Mouse (Mus musculus) mammary gland, adult 2 months (tissue): ENCODE data around the gene Gm20481. TPM values are rescaled to one million over a fixed set of nuclear protein-coding genes. Genes with fewer than 3 reads are reported as not detected.

Experiments used
- polyA plus RNA-seq: library from polyadenylated mRNA; depleted of rRNA; stranded (reverse); fragments of >200 nt; gene quantifications from 2 replicates; pipeline ENCODE4 v1.2.3, GENCODE M21; 2012; ENCODE audit warnings: low replicate concordance; rRNA removed

Gm20481 gene
- polyA plus RNA-seq: 0.30 TPM in 1 of 2 replicates, not detected in the other

DNA sequence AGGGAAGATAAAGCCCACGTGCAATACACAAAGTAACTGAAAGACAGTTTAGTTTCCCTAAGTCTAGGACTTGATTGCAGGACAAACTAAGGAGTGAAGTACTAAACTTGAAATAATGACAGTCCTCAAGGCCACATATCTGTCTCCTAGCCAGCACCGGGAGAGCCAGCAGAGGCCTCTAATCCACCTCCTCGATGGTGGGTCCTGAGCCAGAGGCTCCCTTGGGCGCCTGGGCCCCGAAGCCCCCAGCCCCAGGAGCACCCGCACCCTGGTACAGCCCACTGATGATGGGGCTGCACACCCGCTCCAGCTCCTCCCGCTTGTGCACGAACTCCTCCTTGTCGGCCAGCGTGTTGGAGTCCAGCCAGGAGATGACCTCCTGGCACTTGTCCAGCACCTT is at the start of gene Gm20481:
Gene Gm20481 (plus strand): TSS at position 91 of the 400 bp plus-strand sequence.

DNA sequence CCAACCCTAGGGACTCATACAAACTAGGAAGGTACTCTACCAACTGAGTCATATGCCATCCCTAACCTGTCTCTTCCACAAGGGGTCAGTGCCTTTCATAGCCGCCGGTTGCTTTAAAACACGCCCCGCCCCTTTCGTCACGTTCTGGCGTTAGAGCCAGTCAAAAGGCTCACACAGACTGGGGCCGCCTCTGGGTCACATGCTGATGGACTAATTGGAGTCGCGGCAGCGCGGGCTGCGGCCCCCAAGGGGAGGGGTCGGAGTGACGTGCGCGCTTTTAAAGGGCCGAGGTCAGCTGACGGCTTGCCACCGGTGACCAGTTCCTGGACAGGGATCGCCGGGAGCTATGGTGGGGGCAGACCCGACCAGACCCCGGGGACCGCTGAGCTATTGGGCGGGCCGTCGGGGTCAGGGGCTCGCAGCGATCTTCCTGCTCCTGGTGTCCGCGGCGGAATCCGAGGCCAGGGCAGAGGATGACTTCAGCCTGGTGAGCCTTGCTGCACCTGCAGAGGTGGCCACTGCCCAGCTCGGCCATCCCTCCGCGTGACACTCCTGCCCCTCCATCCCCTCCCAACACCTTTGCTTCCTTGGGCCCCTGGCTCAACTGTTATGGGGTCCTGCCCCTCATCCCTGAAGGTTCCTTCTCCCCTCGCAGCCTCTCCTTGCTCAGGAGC is 38.5 kb upstream of the Gm20481 start, which contains the start of gene Neu1:
Gene Neu1 (plus strand): TSS at position 193 of the 674 bp plus-strand sequence.

DNA sequence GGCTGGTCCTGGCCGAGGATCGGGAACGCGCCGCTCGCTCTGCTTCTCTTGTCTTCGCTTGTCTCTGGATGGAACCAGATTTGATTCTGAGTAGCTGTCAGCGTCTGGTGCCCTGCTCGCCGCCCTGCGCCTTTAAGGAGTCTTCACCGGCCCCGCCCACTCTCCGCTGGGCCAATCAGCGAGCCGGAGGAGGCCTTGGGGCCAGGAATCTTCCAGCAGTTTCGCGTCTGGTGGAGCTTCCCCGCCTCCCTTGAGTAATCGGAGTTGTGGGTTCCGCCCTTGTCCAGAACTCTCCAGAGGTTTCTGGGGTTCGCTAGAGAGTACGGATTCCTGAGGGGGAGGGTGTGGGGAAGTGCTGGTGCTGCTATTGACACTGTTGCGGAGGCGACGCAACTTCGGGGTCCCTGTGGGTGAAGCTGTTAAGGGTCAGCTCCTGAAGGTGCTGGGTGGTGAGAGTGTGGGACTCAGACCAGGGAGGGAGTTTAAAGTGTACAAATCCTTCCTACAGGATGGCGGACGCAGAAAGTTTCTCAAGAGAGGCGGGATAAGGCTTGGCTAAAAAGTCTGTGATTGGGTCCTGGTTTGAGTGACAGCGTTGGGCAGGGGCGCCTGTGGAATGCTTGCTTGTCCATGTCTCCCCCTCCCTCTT is 10.5 kb upstream of the Gm20481 start, which contains the start of gene Hspa1b:
Gene Hspa1b (minus strand): TSS at position 109 of the 649 bp plus-strand sequence.

DNA sequence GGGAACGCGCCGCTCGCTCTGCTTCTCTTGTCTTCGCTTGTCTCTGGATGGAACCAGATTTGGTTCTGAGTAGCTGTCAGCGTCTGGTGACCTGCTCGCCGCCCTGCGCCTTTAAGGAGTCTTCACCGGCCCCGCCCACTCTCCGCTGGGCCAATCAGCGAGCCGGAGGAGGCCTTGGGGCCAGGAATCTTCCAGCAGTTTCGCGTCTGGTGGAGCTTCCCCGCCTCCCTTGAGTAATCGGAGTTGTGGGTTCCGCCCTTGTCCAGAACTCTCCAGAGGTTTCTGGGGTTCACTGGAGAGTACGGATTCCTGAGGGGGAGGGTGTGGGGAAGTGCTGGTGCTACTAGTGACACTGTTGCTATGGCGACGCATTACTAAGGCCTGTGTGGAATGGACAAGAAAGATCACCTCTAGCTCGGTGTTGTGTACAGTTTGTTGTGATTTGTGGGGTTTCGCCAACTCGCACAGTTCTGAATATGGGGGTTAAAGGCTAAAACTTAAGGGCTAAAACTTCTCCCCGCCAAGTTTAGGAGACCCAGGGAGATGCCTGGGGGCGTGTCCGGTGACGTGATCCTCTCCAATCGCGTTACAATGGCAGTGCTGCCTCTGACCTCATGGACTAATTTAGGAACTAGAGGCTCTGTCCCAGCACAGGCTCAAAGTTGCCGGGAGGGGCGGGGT is 2.5 kb downstream of the Gm20481 start, which contains the start of the genes Hspa1a and Hspa1l:
Gene Hspa1a (minus strand): TSS at position 88 of the 681 bp plus-strand sequence.
Gene Hspa1l (plus strand): TSS at position 635 of the 681 bp plus-strand sequence.

DNA sequence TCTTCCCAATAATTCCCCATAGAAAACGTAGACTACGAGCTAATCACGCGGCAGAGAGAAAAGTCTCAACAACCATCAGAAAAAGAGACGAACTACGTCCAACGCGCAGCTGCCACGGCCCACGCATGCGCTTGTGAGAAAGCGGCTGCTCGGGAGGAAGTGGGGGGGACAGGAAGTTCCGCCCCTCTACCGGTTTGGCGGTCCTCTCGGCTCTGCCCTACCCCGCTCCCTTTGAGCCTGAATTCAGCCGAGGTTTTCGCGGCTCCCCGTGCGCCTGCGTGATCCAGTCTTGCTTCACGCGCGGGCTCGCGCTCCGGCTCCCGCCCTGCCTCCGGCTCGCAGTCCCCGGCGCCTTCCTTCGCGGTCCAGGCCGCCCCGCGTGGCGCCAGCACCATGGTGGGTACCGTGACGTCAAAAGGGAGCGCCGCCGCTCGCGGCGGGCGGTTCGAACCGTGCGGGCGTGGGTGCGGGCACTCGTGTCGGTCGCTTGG is 12.0 kb downstream of the Gm20481 start, which contains the start of gene Lsm2:
Gene Lsm2 (plus strand): TSS at position 173 of the 491 bp plus-strand sequence.

DNA sequence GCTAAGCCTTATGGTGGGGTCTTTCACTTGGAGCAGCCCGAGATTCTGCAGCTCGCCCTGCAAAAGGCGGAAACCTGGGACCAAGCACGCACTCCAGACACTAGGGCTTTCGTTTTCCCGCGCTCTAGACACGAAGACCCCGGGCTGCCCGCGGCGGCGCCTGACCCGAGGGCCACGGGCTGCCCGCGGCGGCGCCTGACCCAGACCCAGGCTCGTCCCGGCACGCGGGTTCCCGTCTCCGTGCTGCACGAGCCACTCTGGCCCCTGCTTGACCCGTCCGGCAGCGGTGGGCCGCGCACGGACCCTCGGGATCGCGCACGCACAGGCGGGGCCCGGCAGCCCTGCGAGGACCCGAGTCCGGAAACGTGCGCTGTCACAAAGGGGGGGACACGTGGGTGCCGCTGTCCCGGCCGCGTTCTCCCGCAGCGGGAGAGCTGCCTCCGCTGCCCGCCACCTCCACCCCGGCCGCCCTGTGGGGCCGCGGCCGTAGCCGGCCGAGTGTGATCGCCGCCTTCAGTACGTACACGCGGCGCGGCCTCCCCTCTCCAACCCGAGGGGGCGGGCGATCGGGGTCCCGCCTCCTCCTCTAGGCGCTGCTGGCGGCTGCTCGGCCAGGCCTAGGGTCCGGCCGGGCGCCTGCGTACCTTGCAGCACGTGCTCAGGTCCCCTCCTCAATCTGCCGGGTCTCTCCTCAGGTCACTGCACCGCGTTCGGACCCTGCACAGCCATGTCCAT is 31.2 kb downstream of the Gm20481 start, which contains the start of gene Vars:
Gene Vars (plus strand): TSS at position 271 of the 735 bp plus-strand sequence.

DNA sequence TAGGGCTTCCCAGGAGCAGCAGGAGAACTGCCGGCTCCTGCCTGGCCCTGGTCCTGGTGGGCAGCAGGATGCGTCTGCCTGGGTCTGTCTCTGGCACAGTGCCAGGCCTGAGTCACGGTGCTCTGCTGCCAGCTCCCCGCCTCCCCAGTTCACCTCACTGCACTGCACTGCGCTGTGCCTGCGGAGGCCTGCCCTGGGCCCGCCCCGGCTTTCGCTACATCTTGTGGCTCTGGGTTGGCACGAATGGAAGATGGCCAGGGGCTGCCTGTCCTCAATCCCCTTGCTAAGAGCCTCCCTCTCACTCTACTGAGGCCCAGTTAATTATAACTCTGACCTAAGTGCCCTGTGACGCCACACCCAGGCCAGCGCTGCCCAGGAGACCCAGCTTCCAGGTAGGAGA is 46.7 kb downstream of the Gm20481 start, which contains the start of gene Vwa7:
Gene Vwa7 (plus strand): TSS at position 204 of the 400 bp plus-strand sequence.

Other genes starting within 250 kb of the Gm20481 start
- gene C4b, start 226.0 kb upstream of the Gm20481 start, polyA plus RNA-seq: 184 and 192 TPM in 2 replicates
- 0.11 and 0.60 TPM in 2 replicates for gene Cyp21a1, start 165.4 kb upstream of the Gm20481 start, polyA plus RNA-seq
- 48.6 and 50.3 TPM in 2 replicates for gene Stk19, start 133.0 kb upstream of the Gm20481 start, polyA plus RNA-seq
- gene Dxo, start 132.9 kb upstream of the Gm20481 start, polyA plus RNA-seq: 72.8 and 80.9 TPM in 2 replicates
- gene Skiv2l, start 119.7 kb upstream of the Gm20481 start, polyA plus RNA-seq: 77.4 and 105 TPM in 2 replicates
- gene Nelfe, start 119.5 kb upstream of the Gm20481 start, polyA plus RNA-seq: 18.7 and 20.6 TPM in 2 replicates
- 70.0 and 71.7 TPM in 2 replicates for gene Cfb, start 107.4 kb upstream of the Gm20481 start, polyA plus RNA-seq
- 13.1 and 14.3 TPM in 2 replicates for gene Zbtb12, start 90.4 kb upstream of the Gm20481 start, polyA plus RNA-seq
- gene Gm20547, start 87.9 kb upstream of the Gm20481 start, polyA plus RNA-seq: 0.06 and 0.07 TPM in 2 replicates
- 46.9 and 64.7 TPM in 2 replicates for gene C2, start 71.6 kb upstream of the Gm20481 start, polyA plus RNA-seq
- 189 and 339 TPM in 2 replicates for gene Ehmt2, start 71.4 kb upstream of the Gm20481 start, polyA plus RNA-seq
- 7.4 and 9.2 TPM in 2 replicates for gene Slc44a4, start 55.4 kb upstream of the Gm20481 start, polyA plus RNA-seq
- 48.4 and 54.9 TPM in 2 replicates for gene Neu1, start 38.7 kb upstream of the Gm20481 start, polyA plus RNA-seq
- 43.1 and 146 TPM in 2 replicates for gene Hspa1b, start 10.7 kb upstream of the Gm20481 start, polyA plus RNA-seq
- 17.7 and 42.4 TPM in 2 replicates for gene Hspa1a, start 2.2 kb downstream of the Gm20481 start, polyA plus RNA-seq
- 0.30 and 3.0 TPM in 2 replicates for gene Hspa1l, start 2.8 kb downstream of the Gm20481 start, polyA plus RNA-seq
- gene Lsm2, start 11.9 kb downstream of the Gm20481 start, polyA plus RNA-seq: 75.4 and 108 TPM in 2 replicates
- 197 and 475 TPM in 2 replicates for gene Vars, start 31.1 kb downstream of the Gm20481 start, polyA plus RNA-seq
- gene Vwa7, start 46.7 kb downstream of the Gm20481 start, polyA plus RNA-seq: 1.4 and 3.9 TPM in 2 replicates
- gene Sapcd1, start 58.1 kb downstream of the Gm20481 start, polyA plus RNA-seq: 1.7 and 2.0 TPM in 2 replicates
- gene Msh5, start 76.8 kb downstream of the Gm20481 start, polyA plus RNA-seq: 4.2 and 4.8 TPM in 2 replicates
- 110 and 121 TPM in 2 replicates for gene Clic1, start 80.1 kb downstream of the Gm20481 start, polyA plus RNA-seq
- gene Ddah2, start 89.1 kb downstream of the Gm20481 start, polyA plus RNA-seq: 58.1 and 90.9 TPM in 2 replicates
- 1.5 and 25.2 TPM in 2 replicates for gene Ly6g6c, start 95.5 kb downstream of the Gm20481 start, polyA plus RNA-seq
- 0.67 and 0.80 TPM in 2 replicates for gene Mpig6b, start 96.3 kb downstream of the Gm20481 start, polyA plus RNA-seq
- gene Ly6g6e, start 107.0 kb downstream of the Gm20481 start, polyA plus RNA-seq: 5.7 and 9.0 TPM in 2 replicates
- 1.1 and 2.2 TPM in 2 replicates for gene Ly6g6d, start 108.2 kb downstream of the Gm20481 start, polyA plus RNA-seq
- 0.19 TPM in 1 of 2 replicates, not detected in the other for gene Ly6g6f, start 115.7 kb downstream of the Gm20481 start, polyA plus RNA-seq
- 200 and 293 TPM in 2 replicates for gene Abhd16a, start 119.4 kb downstream of the Gm20481 start, polyA plus RNA-seq
- not detected in 2 replicates for gene Ly6g5c, start 138.4 kb downstream of the Gm20481 start, polyA plus RNA-seq
- gene Ly6g5b, start 145.5 kb downstream of the Gm20481 start, polyA plus RNA-seq: 3.5 and 4.4 TPM in 2 replicates
- 16.3 and 24.8 TPM in 2 replicates for gene Gpank1, start 151.5 kb downstream of the Gm20481 start, polyA plus RNA-seq
- 376 and 470 TPM in 2 replicates for gene Csnk2b, start 152.1 kb downstream of the Gm20481 start, polyA plus RNA-seq
- 8.7 and 9.2 TPM in 2 replicates for gene D17H6S53E, start 156.5 kb downstream of the Gm20481 start, polyA plus RNA-seq
- 0.16 and 0.93 TPM in 2 replicates for gene Apom, start 162.1 kb downstream of the Gm20481 start, polyA plus RNA-seq
- 203 and 278 TPM in 2 replicates for gene Bag6, start 165.3 kb downstream of the Gm20481 start, polyA plus RNA-seq
- gene Prrc2a, start 195.0 kb downstream of the Gm20481 start, polyA plus RNA-seq: 344 and 571 TPM in 2 replicates
- gene Aif1, start 206.2 kb downstream of the Gm20481 start, polyA plus RNA-seq: 2.8 and 5.7 TPM in 2 replicates
- gene Lst1, start 218.5 kb downstream of the Gm20481 start, polyA plus RNA-seq: 48.2 and 60.4 TPM in 2 replicates
- gene Ltb, start 224.5 kb downstream of the Gm20481 start, polyA plus RNA-seq: 118 and 400 TPM in 2 replicates
- gene Tnf, start 232.1 kb downstream of the Gm20481 start, polyA plus RNA-seq: 7.1 and 9.9 TPM in 2 replicates
- 12.2 and 19.0 TPM in 2 replicates for gene Lta, start 235.4 kb downstream of the Gm20481 start, polyA plus RNA-seq